Mouse (Mus musculus) G1E-ER4 (cell line): ENCODE data around the gene Ccl11. TPM values are rescaled to one million over a fixed set of nuclear protein-coding genes. Genes with fewer than 3 reads are reported as not detected.

Source experiments
- GATA1 ChIP-seq: IDR thresholded peaks from one replicate; pipeline ENCODE4 v1.8.0; 2012; ENCODE audit warnings: low read length, inconsistent platforms
- polyA plus RNA-seq: library from polyadenylated mRNA; stranded (reverse); fragments of >175 nt; gene quantifications from 2 replicates; pipeline ENCODE4 v1.2.3, GENCODE M21; 2012

Ccl11 gene
- polyA plus RNA-seq, 1 experiment = not detected

DNA sequence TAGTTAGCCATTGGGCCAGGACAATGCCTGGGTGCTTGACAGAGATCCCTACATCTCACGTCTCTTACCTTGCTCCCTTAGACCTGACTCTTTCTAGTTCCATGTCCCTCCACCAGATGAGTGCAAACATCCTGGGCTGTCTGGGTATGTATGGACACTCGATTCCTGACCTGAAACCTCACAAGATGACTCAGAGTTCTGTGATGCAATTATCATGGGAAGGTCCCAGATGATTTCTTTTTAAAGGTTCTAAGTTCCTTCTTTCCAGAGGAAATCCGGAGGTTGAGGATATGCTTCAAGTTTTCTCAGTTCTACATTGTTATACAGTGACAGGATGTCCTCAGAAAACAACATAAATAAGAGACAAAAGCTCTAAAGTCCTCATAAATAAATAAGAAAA lies 23.2 kb downstream of the Ccl11 start:
- no peak for TF ChIP-seq GATA1

DNA sequence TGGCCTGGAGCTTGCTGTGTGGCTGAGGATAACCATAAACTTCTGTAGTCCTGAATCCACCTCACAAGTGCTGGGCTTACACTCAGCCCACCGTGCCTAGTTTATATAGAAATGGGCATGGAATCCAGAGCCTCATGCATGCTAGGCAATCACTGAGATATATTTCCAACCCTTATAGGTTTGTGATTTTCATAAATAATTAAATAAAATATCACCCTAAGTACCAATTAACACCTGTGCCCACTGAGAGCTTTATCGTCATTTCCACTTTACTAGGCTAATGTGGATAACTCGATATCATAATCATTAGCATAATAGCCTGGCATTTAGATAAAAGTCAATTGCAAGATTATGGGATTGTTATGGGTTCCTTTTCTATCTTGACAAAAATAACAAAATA lies 26.7 kb downstream of the Ccl11 start:
- no peak for TF ChIP-seq GATA1

DNA sequence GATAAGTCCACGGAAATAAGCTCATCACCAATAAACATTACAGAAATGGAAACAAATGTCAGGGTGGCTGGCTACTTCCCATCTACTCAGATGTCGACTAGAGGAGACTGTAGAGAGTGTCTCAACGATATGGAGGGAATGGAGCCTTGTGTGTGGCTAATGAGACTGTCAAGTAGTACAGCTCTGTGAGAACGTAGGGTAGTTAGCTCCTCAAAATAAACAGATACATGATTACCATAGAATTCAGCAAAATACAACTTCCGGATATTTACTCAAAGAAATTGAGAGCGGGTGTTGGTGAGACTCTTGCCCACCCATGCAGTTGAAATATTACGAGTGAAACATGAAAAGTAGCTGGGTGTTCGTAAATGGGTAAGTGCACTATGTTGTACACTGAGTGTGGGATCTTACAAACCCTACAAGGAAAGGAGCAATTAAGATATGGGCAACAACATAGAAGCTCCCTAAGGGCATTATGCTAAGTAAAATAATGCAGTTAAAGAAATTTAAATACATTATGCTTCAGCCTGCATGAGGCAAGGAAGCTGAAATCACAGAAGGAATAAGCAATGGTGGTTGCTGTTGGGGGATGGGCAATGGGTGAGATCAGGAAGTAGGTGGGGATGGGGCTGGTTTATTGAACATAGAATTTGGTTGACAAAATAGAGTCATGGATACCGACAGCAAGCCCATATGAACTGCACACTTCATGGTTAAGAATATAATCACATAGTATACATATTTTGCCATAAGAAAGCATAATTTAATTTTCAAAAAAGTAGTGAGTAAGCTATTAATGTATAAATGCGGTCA lies 42.1 kb downstream of the Ccl11 start:
- no peak for TF ChIP-seq GATA1

DNA sequence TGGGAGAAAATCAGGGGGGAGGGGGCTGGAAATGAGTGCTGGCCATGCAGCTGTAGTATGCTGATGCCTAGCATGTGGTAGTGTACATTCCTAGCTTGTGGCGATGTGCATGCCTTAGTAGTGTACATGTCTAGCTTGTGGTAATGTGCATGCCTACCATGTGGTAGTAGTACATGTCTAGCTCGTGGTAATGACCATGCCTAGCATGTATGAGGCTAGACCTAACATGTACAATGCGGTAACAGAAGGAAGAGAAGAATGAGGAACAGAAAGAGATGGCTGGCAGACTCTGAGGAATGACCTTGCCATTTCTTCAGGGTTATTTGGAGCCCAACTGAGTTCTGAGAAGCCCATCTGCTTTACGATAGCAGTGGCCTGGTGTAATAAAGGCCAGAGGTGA lies 43.5 kb downstream of the Ccl11 start:
- no peak for TF ChIP-seq GATA1

DNA sequence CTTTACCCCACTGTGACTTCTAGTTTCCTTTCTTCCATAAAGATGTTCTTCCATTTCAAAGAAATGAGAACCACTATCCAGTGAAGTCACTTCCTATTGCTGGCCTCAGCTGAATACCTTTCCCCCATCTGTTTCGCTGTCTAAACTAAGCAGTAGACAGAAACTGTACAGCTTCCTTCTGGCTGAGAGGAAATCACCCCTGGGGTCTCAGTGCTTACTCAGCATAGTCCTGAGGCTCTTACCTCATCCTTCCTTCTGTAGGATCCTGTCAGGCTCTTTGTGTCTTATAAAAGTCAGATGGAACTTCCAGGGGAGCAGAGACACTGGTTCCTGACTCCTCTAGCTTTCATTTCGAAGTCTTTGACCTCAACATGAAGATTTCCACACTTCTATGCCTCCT lies 43.9 kb downstream of the Ccl11 start, which contains the start of gene Ccl12:
Ccl12 (plus strand) TSS at position 317 of the 400 bp plus-strand sequence.
- TF ChIP-seq GATA1 = no peak

DNA sequence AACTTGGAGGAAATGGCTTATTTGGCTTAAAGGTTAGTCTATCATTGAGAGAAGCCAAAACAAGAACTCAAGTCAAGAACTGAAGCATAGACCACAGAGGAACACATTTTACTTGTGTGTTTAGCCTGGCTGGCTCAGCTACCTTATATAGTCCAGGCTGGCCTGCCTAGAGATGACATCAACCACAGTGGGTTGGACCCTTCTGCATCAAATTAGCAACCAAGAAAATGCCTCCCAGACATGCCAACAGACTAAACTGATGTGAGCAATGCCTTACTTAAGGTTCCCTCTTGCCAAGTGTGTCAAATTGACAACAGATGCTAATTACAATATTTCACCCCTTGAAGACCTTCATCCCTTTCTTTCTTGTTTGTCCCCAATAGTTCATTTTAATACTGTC lies 52.0 kb downstream of the Ccl11 start:
- no peak for TF ChIP-seq GATA1

DNA sequence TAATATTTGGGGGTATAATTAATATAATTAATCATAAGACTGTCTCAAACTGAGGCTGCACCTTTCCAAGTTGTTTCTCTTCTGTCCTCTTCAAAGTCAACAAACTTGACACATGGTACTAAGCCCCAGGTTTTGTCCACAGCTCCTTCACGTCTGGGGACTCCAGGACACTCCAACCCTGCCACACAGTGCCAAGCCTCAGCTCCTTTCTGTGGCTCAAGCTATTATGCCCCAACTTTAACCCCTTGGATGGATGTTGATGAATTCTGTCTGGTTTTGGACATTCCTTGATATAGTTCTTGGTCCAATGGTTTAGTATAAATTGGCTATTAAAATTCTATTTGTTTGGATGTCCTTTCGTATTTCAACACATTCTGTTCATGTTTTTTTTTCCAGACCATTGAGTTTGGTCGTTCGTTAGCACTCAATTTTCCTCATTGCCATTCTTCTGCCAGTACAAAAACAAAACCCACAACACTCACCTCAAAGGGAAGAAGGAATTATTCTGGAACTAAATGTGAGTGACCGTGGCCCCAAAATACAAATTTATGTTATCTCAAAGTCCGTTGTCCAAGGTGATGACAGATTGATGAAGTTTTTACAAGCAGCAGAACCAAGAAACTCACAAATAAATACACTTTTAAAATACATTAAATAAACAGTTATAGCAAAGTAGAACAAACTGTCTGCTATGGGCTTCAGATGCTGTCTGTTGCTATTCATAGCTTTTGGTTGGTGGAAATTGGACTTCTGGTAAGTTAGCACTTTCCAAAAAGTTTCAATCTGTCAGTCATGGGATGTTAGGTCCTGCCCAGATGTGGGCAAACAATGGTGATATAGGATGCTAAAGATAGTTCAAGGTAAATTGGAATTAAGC lies 53.0 kb downstream of the Ccl11 start:
- no peak for TF ChIP-seq GATA1

Other genes starting within 250 kb of the Ccl11 start
- not detected in 2 replicates for gene 5530401A14Rik, start 197.2 kb upstream of the Ccl11 start, polyA plus RNA-seq
- not detected in 2 replicates for gene Asic2, start 89.4 kb upstream of the Ccl11 start, polyA plus RNA-seq
- gene Ccl2, start 22.3 kb upstream of the Ccl11 start, polyA plus RNA-seq = not detected in 2 replicates
- not detected in 2 replicates for gene Gm17268, start 19.3 kb upstream of the Ccl11 start, polyA plus RNA-seq
- not detected in 2 replicates for gene Ccl7, start 12.1 kb upstream of the Ccl11 start, polyA plus RNA-seq
- not detected in 2 replicates for gene Ccl12, start 44.0 kb downstream of the Ccl11 start, polyA plus RNA-seq
- gene Ccl8, start 57.4 kb downstream of the Ccl11 start, polyA plus RNA-seq = not detected in 2 replicates
- not detected in 2 replicates for gene Ccl1, start 247.9 kb downstream of the Ccl11 start, polyA plus RNA-seq